Mouse (Mus musculus): Measurements from ENCODE around the gene Tlr8.

The Tlr8 gene

GRCm38 (mm10) chrX:167205813-167206520 is 58.2 kb downstream of the Tlr8 start:
- DNase-seq (ENCODE audit: low read depth, low spot score), result peak; percentile 43

- DNase-seq (ENCODE audit: low read depth, low spot score), result no peak
These were observed 62.8 kb downstream of the Tlr8 start for GRCm38 (mm10) chrX:167201365-167201764.

- no peak for DNase-seq (ENCODE audit: low read depth, low spot score)
These were observed 68.9 kb downstream of the Tlr8 start for GRCm38 (mm10) chrX:167195228-167195649.

All from R1 (cell line).